Mouse (Mus musculus) embryonic facial prominence, embryonic 11.5 days (tissue): ENCODE data around the gene Mettl22. TPM values are rescaled to one million over a fixed set of nuclear protein-coding genes. Genes with fewer than 3 reads are reported as not detected.

ENCODE experiments used
- ATAC-seq: fragments of 200-750 bp; cut with Nextera tagmentation; replicated peaks from 2 replicates; pipeline ENCODE4 v1.8.0; 2017; ENCODE audit warnings: low read depth; ENCODE audit not compliant: insufficient number of reproducible peaks, low FRiP score, low TSS enrichment
- DNase-seq: peaks from one replicate; pipeline ENCODE4 v3.0.0-alpha.2; 2015; ENCODE audit warnings: low spot score
- H3K27ac ChIP-seq: fragments of 300-500 bp; sonication (generic); replicated peaks from 2 replicates; pipeline ENCODE4 v1.5.1; 2014; ENCODE audit warnings: mild to moderate bottlenecking, low read depth, low read length, control low read depth
- H3K27me3 ChIP-seq: fragments of 300-500 bp; sonication (generic); 2 replicates; pipeline ENCODE4 v1.6.1; 2014; ENCODE audit warnings: mild to moderate bottlenecking, low read length, moderate library complexity, mixed read lengths; ENCODE audit not compliant: control insufficient read depth, insufficient read depth
- H3K36me3 ChIP-seq: fragments of 300-500 bp; sonication (generic); replicated peaks from 2 replicates; pipeline ENCODE4 v1.6.1; 2014; ENCODE audit warnings: low read depth, mild to moderate bottlenecking, low read length, moderate library complexity, mixed read lengths; ENCODE audit not compliant: control insufficient read depth, insufficient read depth
- H3K4me1 ChIP-seq: fragments of 300-500 bp; sonication (generic); 2 replicates; pipeline ENCODE4 v1.6.1; 2014; ENCODE audit warnings: low read length, mixed read lengths; ENCODE audit not compliant: control insufficient read depth, insufficient read depth
- H3K4me2 ChIP-seq: fragments of 300-500 bp; sonication (generic); 2 replicates; pipeline ENCODE4 v1.6.1; 2014; ENCODE audit warnings: low read depth, mild to moderate bottlenecking, control low read depth, low read length, moderate library complexity
- H3K4me3 ChIP-seq: fragments of 300-500 bp; sonication (generic); 2 replicates; pipeline ENCODE4 v1.5.1; 2014; ENCODE audit warnings: low read depth, low read length, control low read depth
- H3K9ac ChIP-seq: fragments of 300-500 bp; sonication (generic); replicated peaks from 2 replicates; pipeline ENCODE4 v1.6.1; 2014; ENCODE audit warnings: mild to moderate bottlenecking, control low read depth, low read length
- H3K9me3 ChIP-seq: fragments of 300-500 bp; sonication (generic); replicated peaks from 2 replicates; pipeline ENCODE4 v1.6.1; 2016; ENCODE audit warnings: mild to moderate bottlenecking, low read length, inconsistent platforms, mixed read lengths; ENCODE audit not compliant: control insufficient read depth
- WGBS: fragments of 180-500 bp; shearing (Covaris S2); extraction: QIAGEN DNeasy Blood & Tissue Kit; methylation state at CpG from one replicate; pipeline ENCODE4 v1.1.7; 2014; 5-methylcytosine and 5-hydroxymethylcytosine counted together
- polyA plus RNA-seq: library from polyadenylated mRNA; unstranded; fragments of >200 nt; fragmentation: Nextera tagmentation; extraction: Ambion mirVana; gene quantifications from 2 replicates; pipeline ENCODE4 v1.2.1, GENCODE M21; 2014

Gene Mettl22
- polyA plus RNA-seq, result 16.4 and 19.2 TPM in 2 replicates

DNA sequence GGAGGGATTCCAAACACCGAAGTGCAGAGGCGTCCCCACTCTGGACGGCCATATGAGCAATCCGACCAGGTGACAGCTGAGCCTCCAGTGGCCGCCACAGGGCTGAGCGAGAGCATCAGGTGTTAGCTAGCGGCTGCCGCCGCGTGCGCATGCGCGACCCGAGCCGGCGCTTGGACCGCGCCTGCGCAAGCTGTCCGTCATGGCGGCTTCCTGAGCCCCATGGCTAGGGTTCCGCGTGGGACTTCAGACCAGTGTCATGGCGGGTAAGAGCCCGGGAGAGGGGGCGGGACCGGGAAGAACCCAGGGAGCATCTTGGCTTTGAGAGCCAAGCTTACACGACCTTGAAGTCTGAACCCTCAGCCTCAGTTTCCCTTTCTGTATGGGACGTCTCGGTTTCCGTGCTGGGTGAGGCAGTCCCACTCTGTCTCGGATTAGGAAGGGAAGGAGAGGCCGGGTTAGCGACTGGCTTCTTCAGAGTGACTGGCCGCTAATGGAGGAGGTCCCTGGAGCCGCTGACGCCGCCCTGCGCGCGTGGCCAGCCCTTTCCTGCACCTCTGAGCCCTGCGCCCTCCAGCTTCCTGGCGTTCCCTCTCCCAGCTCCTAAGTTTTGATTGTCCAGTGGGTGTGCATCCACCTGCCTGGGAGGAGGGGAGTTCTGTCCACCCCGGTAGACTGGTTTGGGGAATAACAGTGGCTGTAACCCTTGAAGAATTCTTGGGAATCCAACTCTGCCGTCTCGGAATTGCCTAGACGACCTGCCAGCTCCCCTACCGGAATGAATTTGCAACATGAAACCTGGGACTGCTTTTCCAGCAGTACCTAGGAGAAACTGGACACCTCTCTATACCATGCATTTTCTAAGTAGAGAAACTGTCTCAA is at the start of gene Mettl22:
Gene Mettl22, plus strand, starts transcription at position 186 of the 879 bp plus-strand sequence.
- H3K9me3 ChIP-seq, result no peaks in the 10 kb centered on the region
- H3K9ac ChIP-seq, result peak within 1 kb of the TSS; percentile 85
- ATAC-seq (peak; percentile 97), DNase-seq (peak; percentile 94)
- no peaks in the 10 kb centered on the region; the same call in 1 of the 2 replicates for H3K4me1 ChIP-seq
- H3K4me2 ChIP-seq, result peak within 1 kb of the TSS; percentile 76
- under 1% methylated on average over 48 of the region's 48 CpGs for WGBS
- H3K4me3 ChIP-seq, result peak within 1 kb of the TSS; percentile 72
- H3K27me3 ChIP-seq, result no peaks in the 10 kb centered on the region
- no peaks in the 10 kb centered on the region for H3K36me3 ChIP-seq
- H3K27ac ChIP-seq, result peak within 1 kb of the TSS; percentile 79

DNA sequence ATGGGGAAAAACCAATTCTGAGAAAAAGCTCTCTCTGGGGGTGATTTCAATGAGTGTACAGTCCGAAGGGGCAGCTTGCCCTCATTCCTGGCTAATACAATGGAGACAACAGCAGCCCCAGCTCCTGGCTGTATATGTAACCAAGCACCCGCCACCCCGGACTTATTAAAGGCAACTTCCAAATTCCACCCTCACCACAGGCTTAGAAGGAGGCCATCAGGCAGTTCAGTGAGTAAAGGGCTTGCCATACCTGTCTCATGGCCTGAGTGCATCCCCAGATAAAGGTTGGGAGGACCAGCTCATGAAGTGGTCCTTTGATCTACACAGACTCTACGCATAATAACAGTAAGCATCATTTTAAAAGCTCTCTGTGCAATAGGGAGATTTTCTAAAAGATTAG is 49.7 kb upstream of the Mettl22 start:
- no peaks in the 10 kb centered on the region for H3K36me3 ChIP-seq
- ATAC-seq (no peak), DNase-seq (no peak)
- peaks cover 2% of the 10 kb centered on the region; the same call in 1 of the 2 replicates for H3K4me1 ChIP-seq
- no peak overlapping the region for H3K27ac ChIP-seq
- no peak overlapping the region for H3K4me3 ChIP-seq
- peaks cover 28% of the 10 kb centered on the region for H3K27me3 ChIP-seq
- H3K4me2 ChIP-seq, result no peak overlapping the region
- no peak overlapping the region for H3K9ac ChIP-seq
- no peaks in the 10 kb centered on the region for H3K9me3 ChIP-seq
- 90% methylated on average over 4 of the region's 4 CpGs for WGBS

DNA sequence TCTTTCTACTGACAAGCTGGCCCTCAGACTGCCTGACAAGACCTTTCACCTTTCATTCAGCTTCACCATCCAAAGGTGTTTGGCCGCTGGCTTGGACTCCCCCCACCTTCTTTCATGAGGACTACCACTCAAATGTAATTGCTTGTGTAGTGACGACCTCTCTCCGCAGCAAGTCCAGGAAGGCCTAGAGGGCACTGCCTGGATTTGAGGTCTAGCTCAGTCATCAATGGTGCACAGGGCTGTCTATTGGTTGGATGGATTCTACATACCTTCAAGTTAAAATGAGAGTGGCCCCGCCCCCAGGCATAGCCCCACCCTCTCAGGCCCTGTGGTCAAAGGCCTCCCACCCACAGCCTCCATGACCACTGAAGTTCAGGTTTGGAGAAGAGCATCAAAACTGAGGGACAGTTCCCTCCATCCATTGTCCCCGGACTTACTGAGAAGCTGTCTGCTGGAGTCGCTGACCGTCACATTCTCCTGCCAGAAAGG is 46.9 kb upstream of the Mettl22 start:
- no peak overlapping the region for H3K4me2 ChIP-seq
- no peak overlapping the region for H3K9ac ChIP-seq
- ATAC-seq, result no peak
- H3K36me3 ChIP-seq, result no peaks in the 10 kb centered on the region
- H3K4me3 ChIP-seq, result no peak overlapping the region
- peaks cover 34% of the 10 kb centered on the region for H3K27me3 ChIP-seq
- WGBS, result 45% methylated on average over 7 of the region's 7 CpGs
- DNase-seq, result no peak
- peaks cover 2% of the 10 kb centered on the region; the same call in 1 of the 2 replicates for H3K4me1 ChIP-seq
- no peak overlapping the region for H3K27ac ChIP-seq
- no peaks in the 10 kb centered on the region for H3K9me3 ChIP-seq

DNA sequence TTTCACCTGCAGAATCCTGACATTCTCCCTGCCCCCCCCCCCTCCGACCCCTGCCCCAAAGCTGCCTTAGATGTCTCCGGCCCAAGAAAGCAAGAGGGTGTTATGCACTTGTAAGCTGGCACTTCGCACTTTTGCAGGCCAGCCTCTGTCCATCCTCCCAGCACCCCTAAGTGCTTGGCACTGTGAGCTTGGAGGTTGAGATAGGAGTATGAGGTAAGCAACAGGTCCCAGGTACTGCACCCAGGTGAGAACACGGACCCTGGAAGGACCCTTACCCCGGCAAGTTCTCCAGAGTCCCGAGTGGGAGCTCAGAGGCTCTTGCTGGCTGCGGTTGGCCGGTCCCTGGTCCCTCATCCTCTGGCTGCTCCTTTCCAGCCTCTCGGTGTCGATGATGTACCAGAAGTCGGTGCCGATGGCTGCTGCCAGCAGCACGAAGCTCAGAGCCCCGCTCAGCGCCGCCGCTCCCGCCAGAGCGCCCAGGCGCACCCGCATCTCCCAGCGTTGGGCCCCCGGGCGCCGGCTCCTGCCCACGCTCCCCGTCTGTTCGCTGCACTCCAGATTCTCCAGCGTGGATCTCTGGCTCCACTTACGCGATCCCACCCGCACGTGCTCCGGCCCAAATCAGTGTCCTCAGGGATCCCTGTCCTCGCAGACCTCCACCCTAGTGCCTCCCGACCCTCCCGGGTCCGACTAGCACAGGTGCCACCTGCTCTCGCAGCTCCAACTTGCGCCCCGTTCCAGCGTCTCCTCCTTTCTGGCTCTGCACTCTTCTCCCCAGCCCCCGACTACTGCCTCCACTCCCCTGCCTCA is 46.2 kb upstream of the Mettl22 start:
- Histone ChIP-seq H3K9ac (peak overlapping the region; percentile 28; the same call in 1 of the 2 replicates), H3K27ac (no peak overlapping the region), H3K4me3 (peak overlapping the region; percentile 27), H3K9me3 (no peaks in the 10 kb centered on the region), H3K4me2 (peak overlapping the region; percentile 46), H3K4me1 (peaks cover 2% of the 10 kb centered on the region; the same call in 1 of the 2 replicates), H3K27me3 (peaks cover 34% of the 10 kb centered on the region), H3K36me3 (no peaks in the 10 kb centered on the region)
- ATAC-seq, result no peak
- DNase-seq, result no peak
- WGBS, result 6% methylated on average over 43 of the region's 43 CpGs

DNA sequence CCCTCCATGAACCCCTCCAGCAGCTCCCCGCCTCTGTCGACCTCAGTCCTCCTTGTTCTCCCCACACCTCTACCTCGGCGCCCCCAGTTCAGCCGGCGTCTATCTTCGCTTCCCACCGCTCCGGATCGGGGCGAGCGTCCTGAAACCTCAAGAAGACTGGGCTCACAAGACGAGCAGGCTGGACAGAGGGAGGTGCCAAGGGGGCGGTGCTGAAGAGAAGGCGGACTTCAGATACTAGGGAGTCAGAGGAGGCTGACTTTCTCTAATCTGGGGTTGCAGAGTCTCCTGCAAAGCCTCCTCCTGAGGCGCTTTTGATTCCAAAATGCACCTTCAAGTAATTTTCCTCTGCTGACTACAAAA is 45.6 kb upstream of the Mettl22 start, which contains the start of gene Tmem114:
Gene Tmem114, minus strand, starts transcription at position 166 of the 360 bp plus-strand sequence.
- Histone ChIP-seq H3K27ac (no peak within 1 kb of the TSS), H3K4me2 (peak within 1 kb of the TSS; percentile 46), H3K4me1 (peaks cover 2% of the 10 kb centered on the region; the same call in 1 of the 2 replicates), H3K9me3 (no peaks in the 10 kb centered on the region), H3K9ac (peak within 1 kb of the TSS; percentile 28; the same call in 1 of the 2 replicates), H3K36me3 (no peaks in the 10 kb centered on the region), H3K4me3 (peak within 1 kb of the TSS; percentile 27), H3K27me3 (peaks cover 34% of the 10 kb centered on the region)
- ATAC-seq (no peak), DNase-seq (peak; percentile 27)
- WGBS, result under 1% methylated on average over 16 of the region's 16 CpGs

DNA sequence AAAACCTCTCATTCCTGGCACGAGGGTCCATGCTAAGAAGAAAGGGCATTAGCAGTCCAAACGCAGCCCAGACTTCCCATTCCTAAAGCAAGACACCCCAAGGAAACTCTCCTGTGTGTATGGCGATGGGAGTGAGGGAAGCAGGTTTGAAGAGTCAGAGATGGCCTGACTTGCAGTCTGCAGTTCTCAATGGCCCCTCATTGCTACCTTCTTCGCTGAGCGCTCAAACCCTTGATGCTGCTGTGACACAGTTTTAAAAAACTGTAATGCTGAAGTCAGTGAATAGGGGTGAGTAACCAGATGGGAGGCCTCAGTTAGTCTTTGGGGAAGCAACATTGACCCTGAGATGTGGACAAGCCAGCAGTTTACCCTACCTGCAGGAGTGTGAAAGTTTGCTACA is 44.9 kb upstream of the Mettl22 start:
- no peaks in the 10 kb centered on the region for H3K9me3 ChIP-seq
- H3K27me3 ChIP-seq, result peaks cover 34% of the 10 kb centered on the region
- no peak overlapping the region for H3K4me3 ChIP-seq
- no peak overlapping the region for H3K27ac ChIP-seq
- H3K4me1 ChIP-seq, result peaks cover 2% of the 10 kb centered on the region; the same call in 1 of the 2 replicates
- DNase-seq (no peak), ATAC-seq (no peak)
- no peak overlapping the region for H3K9ac ChIP-seq
- H3K36me3 ChIP-seq, result no peaks in the 10 kb centered on the region
- 82% methylated on average over 5 of the region's 5 CpGs for WGBS
- H3K4me2 ChIP-seq, result no peak overlapping the region

DNA sequence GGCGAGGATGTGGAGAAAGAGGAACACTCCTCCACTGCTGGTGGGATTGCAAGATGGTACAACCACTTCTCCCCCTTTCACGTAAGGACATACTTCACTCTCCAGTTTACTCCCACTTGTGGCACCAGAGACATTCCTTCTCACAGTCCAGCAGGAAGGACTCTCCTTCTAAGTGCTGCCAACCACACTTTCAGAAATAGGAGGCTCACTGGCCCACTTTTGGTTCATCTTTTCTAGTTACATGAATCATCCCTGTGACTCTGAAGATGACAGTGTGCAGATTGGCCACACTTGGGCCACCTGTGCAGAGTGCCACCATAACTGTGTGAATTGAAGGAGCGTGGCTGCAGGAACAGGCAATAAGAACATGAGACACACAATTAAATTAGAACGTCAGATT is 41.1 kb upstream of the Mettl22 start:
- peaks cover 17% of the 10 kb centered on the region for H3K27me3 ChIP-seq
- ATAC-seq (no peak), DNase-seq (no peak)
- H3K27ac ChIP-seq, result no peak overlapping the region
- H3K9ac ChIP-seq, result no peak overlapping the region
- peaks cover 1% of the 10 kb centered on the region; the same call in 1 of the 2 replicates for H3K4me1 ChIP-seq
- H3K36me3 ChIP-seq, result no peaks in the 10 kb centered on the region
- H3K4me3 ChIP-seq, result no peak overlapping the region
- no peaks in the 10 kb centered on the region for H3K9me3 ChIP-seq
- no peak overlapping the region for H3K4me2 ChIP-seq
- 85% methylated on average over 4 of the region's 4 CpGs for WGBS
